Mouse (Mus musculus) kidney, postnatal 14 days (tissue): ENCODE data around the gene Vwa8.
A peak's percentile ranks its signal among the peaks of the same experiment; 100 is the strongest.
"Not testable (repeated sequence)": the region's sequence is repeated elsewhere in the genome, so short reads cannot be mapped to it uniquely, and the experiment has no call there.

Experiments
- DNase-seq: peaks from one replicate; pipeline ENCODE4 v3.0.0; 2022; ENCODE audit warnings: mixed read lengths

Vwa8 gene

DNA sequence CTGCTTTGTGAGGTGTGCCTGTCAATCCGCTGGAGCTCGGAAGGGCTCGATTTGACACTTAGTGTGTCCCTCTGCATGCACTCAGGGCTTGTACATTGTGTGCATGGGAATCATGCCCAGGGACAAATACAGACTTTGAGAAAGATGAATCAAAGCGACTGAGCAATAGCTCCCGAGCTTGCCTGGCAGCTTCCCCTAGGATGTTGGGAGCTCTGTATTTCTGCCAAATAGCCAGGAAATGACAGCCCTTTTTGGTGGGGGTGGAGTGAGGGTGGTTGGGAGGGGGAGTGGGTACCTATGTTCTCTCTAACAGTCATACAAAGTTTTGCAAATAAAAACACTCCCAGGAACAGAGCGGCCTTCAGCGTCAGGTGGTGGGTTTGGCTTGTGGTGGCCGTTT lies 138.7 kb downstream of the Vwa8 start:
- no peak for DNase-seq

DNA sequence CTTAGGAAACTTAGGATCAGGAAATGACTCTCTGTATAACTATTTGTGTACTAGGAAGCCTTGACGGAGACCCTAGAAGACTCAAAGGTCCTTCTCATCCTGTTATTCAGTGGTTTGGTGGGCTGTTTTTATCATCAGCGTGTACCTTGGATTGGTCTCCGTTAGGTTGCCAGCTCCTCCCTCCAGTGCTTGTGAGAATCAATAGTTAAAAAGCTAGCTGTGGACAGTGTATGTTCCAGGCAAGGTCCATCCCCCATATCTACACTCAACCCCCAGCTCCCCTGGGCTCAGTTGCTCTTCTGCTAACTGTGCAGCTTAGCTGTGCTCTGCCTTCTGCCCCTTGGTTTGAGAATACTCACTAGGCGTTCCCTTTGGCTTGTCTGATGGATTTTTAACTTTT lies 143.6 kb downstream of the Vwa8 start:
- no peak for DNase-seq

DNA sequence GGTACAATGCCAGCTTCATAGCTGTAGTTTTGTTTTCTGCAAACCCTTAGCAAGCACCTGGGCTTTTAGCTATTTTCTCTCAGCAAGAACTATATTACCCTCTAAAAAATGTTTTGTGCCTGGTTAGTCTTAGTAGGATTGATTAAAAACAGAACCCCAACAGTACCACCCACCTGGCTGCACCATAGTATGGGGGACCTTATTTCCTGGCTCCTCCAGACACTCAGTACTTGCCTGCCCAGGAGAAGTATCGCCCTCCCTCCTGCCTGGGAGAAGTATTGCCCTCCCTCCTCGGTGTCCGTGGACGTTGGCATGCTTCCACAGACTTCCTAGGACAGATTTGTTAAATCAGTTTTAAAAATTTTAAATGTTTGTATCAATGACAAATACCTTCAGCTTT lies 144.7 kb downstream of the Vwa8 start:
- no peak for DNase-seq

DNA sequence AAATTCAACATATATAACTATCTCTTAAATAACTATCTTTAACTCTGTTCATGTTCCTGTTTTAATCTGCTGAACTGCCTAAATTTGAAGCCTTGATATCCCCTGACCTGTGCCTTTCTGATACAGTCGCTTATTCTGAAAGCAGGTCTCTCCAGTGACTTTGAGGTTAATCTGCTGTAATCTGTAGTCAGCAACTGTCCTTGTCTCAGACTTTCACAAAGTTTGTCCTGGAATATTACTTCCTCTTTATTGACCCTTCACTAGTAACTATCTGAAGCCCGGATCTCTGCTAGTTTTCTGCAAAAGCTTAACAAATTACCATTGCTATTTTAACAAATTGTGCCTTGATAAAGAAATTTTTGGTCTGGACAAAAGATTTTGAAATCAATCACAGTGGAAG lies 147.5 kb downstream of the Vwa8 start:
- DNase-seq = no peak

DNA sequence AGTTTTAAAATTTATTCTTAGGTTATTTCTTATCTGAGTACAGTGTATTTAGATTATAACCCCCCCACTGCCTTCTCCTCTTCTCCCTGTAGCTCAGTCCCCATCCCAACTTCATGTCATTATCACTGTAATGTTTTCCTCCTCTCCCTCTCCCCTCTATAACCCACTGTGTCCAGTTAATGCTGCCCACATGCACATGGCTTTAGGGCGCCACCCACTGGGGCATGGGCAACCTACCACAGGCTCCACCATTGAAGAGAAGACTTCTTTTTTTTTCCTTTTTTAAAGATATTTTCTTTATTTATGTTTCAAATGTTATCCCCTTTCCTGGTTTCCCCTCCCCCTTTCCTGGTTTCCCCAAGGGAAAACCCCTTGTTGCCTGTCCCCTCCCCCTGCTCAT lies 154.7 kb downstream of the Vwa8 start:
- DNase-seq = peak; percentile 30

DNA sequence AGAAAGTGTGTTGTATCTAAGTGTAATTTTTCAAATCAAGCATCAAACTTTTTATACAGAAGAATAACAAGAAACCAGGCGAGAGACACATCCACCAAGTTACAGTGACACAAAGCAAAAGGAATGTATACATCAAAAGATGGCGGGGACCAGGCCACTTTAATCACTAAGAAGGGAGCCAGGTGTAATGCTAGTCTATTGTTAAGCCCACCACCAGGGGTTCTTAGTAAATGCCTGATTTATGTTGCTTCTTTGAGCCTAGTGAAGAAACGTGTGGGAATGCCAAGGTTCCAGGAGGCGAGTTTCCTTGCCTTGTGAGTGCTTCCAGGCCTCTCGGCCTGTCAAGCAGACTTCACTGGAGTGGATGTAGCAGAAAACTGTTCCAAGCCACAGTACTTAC lies 168.9 kb downstream of the Vwa8 start:
- DNase-seq = not testable (repeated sequence)

DNA sequence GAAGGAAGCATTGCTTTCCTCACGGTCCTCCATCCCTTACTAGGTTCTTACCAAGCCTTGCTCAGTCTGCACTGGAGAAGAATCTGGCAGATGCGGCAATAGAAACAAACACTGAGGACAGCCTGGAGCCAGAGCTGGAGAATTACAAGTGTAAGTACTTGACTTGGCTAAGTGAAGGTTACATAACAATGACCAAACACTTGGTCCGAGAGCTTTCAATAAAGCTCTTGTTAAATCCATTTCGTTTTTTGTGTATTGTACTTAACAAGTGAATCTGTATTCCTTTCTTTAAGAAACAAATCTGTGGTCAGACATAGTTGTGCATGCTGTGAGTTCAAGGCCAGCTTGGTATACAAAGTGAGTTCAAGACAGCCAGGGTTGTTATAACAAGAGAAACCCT lies 169.7 kb downstream of the Vwa8 start:
- no peak for DNase-seq

DNA sequence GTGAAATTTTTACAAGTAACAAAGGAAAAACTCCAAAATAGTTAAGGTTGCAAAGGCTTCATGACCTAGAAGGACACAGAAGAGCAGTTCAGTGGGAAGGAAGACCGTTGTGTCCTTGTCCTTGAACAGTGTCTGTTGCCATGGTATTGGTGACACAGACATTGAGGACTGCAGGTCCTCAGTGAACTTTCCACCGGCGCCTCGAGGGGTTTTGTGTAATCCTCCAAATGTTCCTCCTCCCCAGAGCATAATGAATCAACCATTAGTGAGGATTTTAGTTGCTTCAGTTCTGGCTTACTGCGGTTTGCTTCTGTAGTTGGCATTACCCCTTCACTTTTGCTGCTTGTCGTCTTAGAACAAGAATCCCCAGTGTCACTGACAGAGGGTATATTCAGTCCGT lies 172.9 kb downstream of the Vwa8 start:
- DNase-seq = peak; percentile 33

DNA sequence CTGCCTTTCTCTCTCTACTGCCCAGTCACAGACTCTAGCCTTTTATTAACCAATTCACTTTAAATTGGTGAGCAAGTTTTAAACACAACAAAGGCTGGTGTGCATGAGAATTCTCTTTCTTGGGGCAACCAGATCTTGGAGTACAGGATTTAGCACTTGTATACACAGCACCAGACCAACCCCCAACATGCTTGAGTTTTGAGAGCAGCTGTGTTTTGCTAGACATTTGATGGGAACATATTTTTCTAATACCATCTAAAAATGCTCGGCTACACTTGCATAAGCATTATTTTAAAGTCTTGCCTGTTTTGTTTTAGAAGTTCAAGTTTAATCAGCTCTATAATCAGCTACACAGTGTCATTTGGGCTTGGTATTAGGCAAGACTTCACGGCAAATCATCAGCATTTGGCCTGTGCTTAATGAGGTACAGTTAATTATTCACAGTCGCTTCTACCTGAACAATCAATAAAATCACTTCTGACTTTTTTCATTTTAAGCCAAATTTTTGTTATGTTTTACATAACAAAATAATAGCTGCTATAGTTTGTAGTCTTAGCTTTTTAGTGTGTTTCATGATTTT lies 180.2 kb downstream of the Vwa8 start:
- no peak for DNase-seq

DNA sequence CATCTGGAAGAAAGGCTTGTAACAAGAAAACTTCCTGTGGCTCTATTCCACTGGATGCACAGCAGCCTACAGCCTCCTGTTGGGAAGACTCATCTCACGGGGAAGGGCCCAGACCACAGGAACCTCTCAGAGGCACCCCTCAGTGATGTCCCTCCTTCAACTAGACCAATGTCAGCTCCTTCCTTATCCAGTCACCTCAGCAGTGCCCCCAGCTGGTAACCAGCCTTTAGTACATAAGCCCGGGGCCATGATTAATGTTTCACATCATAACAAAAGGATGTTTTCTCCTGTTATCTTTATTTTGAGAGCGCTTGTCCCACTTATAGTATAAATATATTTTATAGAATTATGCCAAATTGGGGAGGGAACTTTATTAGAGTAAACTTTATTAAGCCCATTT lies 181.9 kb downstream of the Vwa8 start:
- DNase-seq = no peak

DNA sequence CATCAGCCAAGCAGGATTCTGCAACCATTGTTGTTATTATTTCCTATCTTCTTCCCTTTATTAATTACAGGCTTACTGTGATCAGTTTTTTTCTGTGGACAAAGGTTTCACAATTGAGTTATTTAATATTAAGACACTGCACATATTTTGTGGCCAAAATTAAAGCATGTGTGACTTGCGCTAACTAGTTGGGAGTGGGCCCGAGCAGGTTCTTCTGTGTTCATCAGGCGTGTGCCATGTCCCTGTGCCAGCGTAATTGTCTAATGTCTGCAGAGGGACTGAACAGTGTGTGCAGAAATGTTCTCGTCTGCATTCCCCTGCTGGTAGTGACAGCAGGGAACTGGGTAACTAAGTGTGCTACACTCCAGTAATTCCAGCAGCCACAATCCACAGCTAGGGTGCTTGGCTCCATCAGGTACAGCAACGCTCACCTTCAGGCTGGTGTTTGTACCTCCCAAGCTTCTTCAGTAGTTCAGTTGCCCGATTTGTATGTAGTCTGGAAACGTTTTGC lies 182.4 kb downstream of the Vwa8 start:
- DNase-seq = no peak

DNA sequence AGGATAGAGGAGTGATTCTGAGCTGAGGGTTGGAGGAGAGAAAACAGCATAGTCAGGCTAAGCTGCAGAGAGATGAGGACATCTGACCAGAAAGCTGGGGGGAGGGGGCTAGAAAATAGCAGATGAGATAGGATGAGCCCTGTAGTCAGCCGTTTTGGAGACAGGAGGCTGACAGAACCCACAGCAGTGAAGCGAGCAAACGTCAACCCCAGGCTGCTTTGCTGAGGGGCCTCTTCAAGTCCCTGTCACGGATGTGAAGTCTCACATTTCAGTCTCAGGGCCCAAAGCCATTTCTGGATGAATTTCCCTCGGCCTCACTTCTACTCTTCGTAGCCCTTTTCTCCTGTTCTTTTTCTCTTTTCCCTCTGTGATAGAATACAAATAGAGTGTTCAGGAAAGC lies 184.5 kb downstream of the Vwa8 start:
- no peak for DNase-seq

DNA sequence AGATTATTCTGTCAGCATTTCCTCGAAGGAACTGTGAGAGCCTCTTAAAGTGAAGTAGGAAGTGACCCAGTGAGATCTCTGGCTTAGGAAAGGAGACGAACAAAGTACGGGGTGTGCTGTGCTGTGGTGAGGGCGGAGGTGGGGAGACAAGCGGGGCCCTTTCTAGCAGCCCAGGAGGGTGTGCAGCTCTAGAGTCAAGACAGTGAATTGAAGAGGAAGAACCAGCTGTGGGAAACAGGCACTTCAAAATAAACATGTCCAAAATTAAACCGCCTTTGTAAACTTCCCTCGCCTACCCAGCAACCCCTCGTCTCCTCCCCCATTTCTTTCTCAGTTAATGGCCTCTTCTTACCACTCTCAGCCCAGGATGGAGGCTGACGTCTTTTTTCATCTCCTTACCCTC lies 185.7 kb downstream of the Vwa8 start:
- peak; percentile 33 for DNase-seq

DNA sequence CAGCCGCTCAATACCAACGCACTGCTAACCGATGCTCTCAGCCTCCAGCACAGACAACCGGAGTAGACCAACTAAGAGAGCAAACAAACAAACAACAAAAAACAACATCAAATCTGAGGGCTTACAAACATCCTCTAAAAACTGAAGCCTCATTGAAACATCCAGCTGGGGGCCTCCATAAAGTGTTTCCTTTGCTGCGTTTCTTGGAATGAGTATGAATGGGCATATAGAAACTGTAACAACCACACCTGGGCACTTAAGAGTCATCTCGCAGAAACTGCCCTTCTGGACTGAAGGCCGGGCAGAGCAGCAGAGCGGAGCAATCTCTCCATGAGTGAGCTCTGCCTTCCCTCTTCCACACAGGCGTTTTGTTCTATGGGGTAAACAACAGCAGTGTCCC lies 186.7 kb downstream of the Vwa8 start:
- no peak for DNase-seq

DNA sequence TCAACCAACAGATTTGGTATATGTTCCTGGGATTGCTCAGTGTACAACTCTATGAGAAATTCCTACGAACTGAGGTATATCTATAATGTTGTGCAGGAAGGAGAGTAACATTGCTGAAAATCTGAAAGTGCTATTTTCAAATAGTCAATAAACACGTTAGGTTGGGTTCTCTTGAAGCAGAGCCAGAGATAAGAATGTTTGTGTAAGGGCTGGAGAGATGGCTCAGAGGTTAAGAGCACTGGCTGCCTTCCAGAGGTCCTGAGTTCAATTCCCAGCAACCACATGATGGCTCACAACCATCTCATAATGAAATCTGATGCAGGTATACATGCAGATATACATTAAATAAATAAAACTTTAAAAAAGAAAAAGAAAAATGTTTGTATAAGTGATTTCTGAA lies 198.3 kb downstream of the Vwa8 start:
- DNase-seq = no peak

DNA sequence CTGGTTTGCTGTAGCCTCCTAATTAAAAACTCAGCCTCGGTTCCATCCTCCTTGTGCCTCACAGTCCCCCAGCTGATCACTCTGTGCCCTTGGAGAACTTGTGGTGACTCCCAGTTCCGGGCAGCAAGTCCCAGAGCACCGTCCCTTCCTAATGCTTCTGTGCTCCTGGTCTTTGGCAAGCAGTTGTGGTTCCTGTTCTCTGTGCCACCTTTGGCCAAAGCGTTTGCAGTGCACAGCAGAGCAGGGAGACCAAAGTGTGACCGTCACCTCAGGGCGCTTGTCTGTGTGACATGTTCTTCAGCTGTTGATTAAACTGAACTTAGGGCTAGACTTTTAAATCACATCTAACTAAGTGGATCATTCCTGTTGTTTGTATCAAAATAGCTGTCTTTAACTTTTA lies 199.1 kb downstream of the Vwa8 start:
- DNase-seq = peak; percentile 19

DNA sequence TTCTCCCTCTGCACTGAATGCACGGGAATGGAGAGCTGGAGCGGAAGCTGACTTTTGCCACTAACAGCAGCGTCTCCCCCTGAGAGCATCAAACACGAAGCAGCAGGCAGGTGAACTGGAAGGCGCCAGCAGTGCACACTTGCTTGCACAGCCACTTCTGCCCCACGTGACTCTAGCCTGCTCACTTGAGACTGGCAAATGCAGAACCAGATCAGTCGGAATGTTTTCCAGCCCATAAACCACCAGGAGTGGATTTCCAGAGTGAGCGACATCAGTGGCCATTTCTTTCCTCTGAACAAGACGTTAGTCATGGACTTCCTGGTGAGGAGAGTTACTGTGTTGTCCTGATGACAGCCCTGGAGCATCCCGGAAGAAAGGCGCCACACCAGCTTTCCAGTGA lies 200.7 kb downstream of the Vwa8 start:
- DNase-seq = peak; percentile 18

DNA sequence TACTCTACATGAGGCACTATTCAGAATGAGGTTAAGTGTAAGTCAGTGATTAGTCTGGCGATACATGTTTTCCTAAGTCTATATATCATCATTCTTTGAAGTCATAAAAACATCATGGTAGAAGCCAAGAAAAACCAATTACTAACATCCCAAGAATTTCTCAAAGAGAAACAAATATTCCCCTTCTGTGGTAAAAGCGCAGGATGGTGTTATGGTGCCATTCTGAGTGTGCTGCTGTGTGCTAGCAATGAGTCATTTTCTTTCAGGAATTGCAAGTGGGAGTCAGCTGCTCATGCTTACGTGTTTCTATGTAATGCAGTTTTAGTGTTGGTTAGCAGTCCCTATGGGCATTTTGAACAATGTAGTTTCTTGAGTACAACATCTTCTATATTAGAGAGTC lies 216.8 kb downstream of the Vwa8 start:
- no peak for DNase-seq

DNA sequence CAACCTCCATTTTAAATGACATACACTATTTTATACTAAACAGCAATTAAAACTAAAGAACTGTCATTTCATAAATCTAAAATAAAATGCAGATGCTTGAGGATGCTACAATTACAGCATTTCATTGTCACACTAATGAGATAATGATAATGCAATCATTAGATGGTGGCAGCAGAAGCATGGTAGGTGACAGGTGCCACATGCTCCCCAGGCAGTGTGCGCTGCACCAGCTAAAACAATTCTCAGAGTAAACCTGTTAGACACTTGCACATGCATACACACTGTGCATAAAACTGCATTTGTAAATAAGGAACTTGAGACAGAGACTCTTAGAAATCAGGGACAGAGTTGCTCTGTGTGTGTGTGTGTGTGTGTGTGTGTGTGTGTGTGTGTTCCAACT lies 220.7 kb downstream of the Vwa8 start:
- DNase-seq = no peak

DNA sequence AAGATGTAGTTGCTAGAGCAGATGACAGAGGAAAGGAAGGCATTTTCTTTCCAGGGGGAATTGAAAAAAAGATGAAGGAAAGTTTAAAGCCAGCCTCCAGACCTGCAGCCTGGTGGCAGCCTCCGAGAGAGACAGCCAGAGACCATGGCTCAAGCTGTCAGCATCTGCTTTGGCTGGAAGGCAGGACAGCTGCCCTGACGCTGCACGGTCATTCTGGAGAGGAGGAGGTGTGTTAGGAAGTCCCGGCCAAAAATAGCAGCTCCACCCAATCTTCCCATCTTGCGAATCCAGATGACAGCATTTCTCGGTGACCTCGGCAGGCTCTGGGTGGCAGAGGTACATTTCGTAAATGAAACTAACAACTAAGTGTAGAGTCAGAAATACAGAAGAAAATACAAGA lies 225.9 kb downstream of the Vwa8 start:
- DNase-seq = no peak

DNA sequence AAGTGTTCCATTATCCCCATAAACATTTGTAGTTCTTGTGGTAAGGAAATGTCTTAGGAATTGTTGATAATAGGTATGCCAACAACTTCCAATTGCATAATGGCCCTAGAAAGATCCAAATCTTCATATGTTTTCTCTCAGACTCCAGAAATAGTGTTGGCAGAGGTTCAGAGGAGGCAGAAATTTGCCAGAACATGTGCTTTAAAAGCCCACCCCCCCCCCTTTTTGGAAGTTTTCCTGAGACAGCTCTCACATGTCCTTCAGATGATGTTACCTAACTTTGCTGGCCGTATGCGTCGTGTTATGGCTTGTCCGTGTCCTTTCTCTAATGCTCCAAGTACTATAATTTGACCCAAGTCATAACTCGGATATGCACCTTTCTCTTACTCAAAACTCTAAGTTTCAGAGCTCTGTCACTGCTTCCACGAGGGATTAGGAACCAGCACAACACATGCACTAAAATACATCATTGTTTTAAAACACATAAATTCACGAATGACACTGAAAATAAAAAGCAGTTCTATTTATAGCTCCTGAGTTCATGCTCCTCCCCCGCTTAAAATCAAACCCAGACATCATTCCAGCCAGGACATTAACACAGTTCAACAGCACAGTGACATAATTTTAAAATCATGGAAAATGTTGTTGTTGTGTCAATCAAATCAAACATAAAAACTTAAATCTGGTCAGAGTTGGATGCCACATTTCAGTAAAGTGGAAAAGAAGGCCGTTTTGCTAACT lies 227.9 kb downstream of the Vwa8 start:
- peak; percentile 33 for DNase-seq

DNA sequence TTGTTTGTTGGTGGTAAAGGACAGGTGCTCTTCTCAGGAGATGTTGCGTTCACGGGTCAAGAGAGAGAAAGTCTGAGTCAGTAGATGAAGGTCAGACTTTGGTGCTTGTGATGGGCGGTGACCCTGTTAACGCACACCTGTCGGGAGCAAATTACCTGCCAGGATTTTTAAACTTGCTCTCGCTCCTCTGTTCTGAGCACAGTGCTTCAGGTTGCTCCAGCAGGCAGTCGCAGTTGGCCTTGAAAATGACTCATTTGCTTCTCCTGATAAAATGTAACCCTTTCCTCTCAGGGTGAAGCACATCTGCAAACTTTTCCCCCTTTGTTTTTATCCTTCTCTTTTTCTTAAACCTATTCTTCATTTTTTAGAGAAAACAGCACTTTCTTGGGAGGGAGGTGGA lies 234.7 kb downstream of the Vwa8 start:
- DNase-seq = no peak

DNA sequence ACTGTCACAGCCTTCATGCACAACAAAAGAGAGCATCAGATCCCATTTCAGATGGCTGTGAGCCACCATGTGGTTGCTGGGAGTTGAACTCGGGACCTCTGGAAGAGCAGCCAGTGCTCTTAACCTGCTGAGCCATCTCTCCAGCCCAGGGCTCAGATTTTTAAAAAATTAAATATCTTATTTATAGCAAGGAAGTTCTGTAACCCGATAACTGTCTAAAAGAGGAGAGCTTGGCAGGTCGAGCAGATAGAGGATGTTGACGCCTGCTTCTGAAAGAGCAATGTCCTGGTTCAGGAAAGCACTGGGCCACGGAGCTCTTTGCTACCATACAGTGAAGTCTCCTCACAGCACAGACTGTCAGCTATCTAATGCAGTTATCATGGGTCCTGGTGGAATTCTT lies 237.2 kb downstream of the Vwa8 start:
- no peak for DNase-seq

DNA sequence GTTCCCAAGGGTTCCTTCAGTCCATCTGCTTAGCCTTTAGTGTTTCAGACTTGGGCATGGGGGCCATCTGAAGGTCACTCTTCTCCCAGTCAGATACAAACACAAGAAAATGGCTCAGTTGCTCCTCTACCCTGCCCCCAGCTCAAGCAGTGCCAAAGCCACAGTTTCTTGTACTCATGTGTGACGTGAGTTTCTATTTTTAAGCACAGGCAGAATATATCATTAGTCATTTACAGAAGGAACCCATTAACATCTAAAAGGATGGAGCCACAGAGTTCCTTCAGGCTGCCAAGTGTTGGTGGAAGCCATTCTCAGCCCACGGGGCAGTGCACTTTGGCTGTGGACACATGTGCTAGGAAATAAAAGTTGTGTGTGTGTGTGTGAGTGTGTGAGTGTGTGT lies 240.6 kb downstream of the Vwa8 start:
- DNase-seq = peak; percentile 80

DNA sequence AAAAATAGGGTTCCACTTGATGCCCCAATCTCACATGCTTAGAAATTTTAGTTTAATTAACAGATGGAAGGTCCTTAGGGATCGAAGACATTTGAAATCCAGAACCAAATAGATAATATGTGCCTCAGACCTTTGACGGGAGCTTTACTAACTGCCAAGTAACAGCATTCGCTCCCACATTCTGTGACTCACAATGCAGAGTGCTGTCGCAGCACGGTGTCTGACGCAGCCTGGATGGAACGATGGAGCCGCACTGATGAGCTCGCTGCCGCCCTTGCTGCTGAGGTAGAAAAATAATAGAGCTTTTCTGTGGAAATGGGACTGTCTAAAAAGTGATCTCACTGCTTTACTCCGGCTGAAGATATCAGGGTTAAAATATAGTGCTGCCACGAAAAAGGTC lies 248.3 kb downstream of the Vwa8 start:
- DNase-seq = no peak
